Mouse (Mus musculus): ENCODE measurements at regions not wholly inside any gene's neighbourhood (a gene's known extent, or its start where the extent isn't known, plus 50 kb on each side); places are given as distances from the start of the nearest gene placed in this dataset.

GRCm38 (mm10) chr8:116452806-116453205 lies 52.0 kb upstream of the Dynlrb2 start:
- no peak for DNase-seq (ENCODE audit: low spot score)
- no peaks in the 10 kb centered on the region for H3K9me3 ChIP-seq (replicated peaks)
- 80% methylated on average over 3 of the region's 3 CpGs for WGBS
- no peak overlapping the region for H3K4me3 ChIP-seq
- no peaks in the 10 kb centered on the region for H3K27me3 ChIP-seq (ENCODE audit: low read depth, poor library complexity, severe bottlenecking)
- H3K4me1 ChIP-seq, result no peaks in the 10 kb centered on the region
- no peaks in the 10 kb centered on the region for H3K36me3 ChIP-seq
- no peak overlapping the region for H3K27ac ChIP-seq

GRCm38 (mm10) chr8:116451397-116451796 lies 53.4 kb upstream of the Dynlrb2 start:
- no peaks in the 10 kb centered on the region for H3K9me3 ChIP-seq (replicated peaks)
- no peaks in the 10 kb centered on the region for H3K4me1 ChIP-seq
- H3K27ac ChIP-seq, result no peak overlapping the region
- H3K27me3 ChIP-seq (ENCODE audit: low read depth, poor library complexity, severe bottlenecking), result no peaks in the 10 kb centered on the region
- H3K4me3 ChIP-seq, result no peak overlapping the region
- DNase-seq (ENCODE audit: low spot score), result no peak
- 91% methylated on average over 3 of the region's 3 CpGs for WGBS
- no peaks in the 10 kb centered on the region for H3K36me3 ChIP-seq

- H3K4me1 ChIP-seq, result no peaks in the 10 kb centered on the region
- DNase-seq (ENCODE audit: low spot score), result no peak
- 95% methylated on average over 2 of the region's 2 CpGs for WGBS
- no peak overlapping the region for H3K4me3 ChIP-seq
- no peaks in the 10 kb centered on the region for H3K9me3 ChIP-seq (replicated peaks)
- H3K27me3 ChIP-seq (ENCODE audit: low read depth, poor library complexity, severe bottlenecking), result no peaks in the 10 kb centered on the region
- no peak overlapping the region for H3K27ac ChIP-seq
- H3K36me3 ChIP-seq, result no peaks in the 10 kb centered on the region
Measured at GRCm38 (mm10) chr8:116447452-116447851, 57.3 kb upstream of the Dynlrb2 start.

GRCm38 (mm10) chr8:116442827-116443226 lies 61.9 kb upstream of the Dynlrb2 start:
- H3K9me3 ChIP-seq (replicated peaks), result no peaks in the 10 kb centered on the region
- no peak for DNase-seq (ENCODE audit: low spot score)
- H3K27ac ChIP-seq, result no peak overlapping the region
- WGBS, result 58% methylated on average over 2 of the region's 2 CpGs
- H3K4me1 ChIP-seq, result no peaks in the 10 kb centered on the region
- peaks cover 17% of the 10 kb centered on the region for H3K27me3 ChIP-seq (ENCODE audit: low read depth, poor library complexity, severe bottlenecking)
- no peaks in the 10 kb centered on the region for H3K36me3 ChIP-seq
- H3K4me3 ChIP-seq, result no peak overlapping the region

- no peak overlapping the region for H3K27ac ChIP-seq
- H3K4me1 ChIP-seq, result no peaks in the 10 kb centered on the region
- WGBS, result 20% methylated on average over 7 of the region's 7 CpGs
- no peak overlapping the region for H3K4me3 ChIP-seq
- H3K27me3 ChIP-seq (ENCODE audit: low read depth, poor library complexity, severe bottlenecking), result peaks cover 17% of the 10 kb centered on the region
- no peaks in the 10 kb centered on the region for H3K9me3 ChIP-seq (replicated peaks)
- DNase-seq (ENCODE audit: low spot score), result peak; percentile 87
- H3K36me3 ChIP-seq, result no peaks in the 10 kb centered on the region
Measured at GRCm38 (mm10) chr8:116438895-116439294, 65.9 kb upstream of the Dynlrb2 start.

GRCm38 (mm10) chr8:116435268-116435980 lies 69.3 kb upstream of the Dynlrb2 start:
- WGBS, result 59% methylated on average over 15 of the region's 15 CpGs
- H3K9me3 ChIP-seq (replicated peaks), result no peaks in the 10 kb centered on the region
- H3K36me3 ChIP-seq, result no peaks in the 10 kb centered on the region
- H3K27ac ChIP-seq, result no peak overlapping the region
- no peaks in the 10 kb centered on the region for H3K4me1 ChIP-seq
- H3K27me3 ChIP-seq (ENCODE audit: low read depth, poor library complexity, severe bottlenecking), result 0 out of 2 replicates have a peak, but pooled peaks cover under 1% of the 10 kb centered on the region
- H3K4me3 ChIP-seq, result no peak overlapping the region
- DNase-seq (ENCODE audit: low spot score), result no peak

- Histone ChIP-seq H3K9me3 (replicated peaks) (no peaks in the 10 kb centered on the region), H3K4me3 (no peak overlapping the region), H3K27ac (no peak overlapping the region), H3K36me3 (no peaks in the 10 kb centered on the region), H3K4me1 (no peaks in the 10 kb centered on the region), H3K27me3 (ENCODE audit: low read depth, poor library complexity, severe bottlenecking) (no peaks in the 10 kb centered on the region)
- 87% methylated on average over 5 of the region's 5 CpGs for WGBS
- no peak for DNase-seq (ENCODE audit: low spot score)
Measured at GRCm38 (mm10) chr8:116430051-116430450, 74.7 kb upstream of the Dynlrb2 start.

GRCm38 (mm10) chr8:116429649-116430048 lies 75.1 kb upstream of the Dynlrb2 start:
- WGBS, result 80% methylated on average over 6 of the region's 6 CpGs
- Histone ChIP-seq H3K4me1 (no peaks in the 10 kb centered on the region), H3K9me3 (replicated peaks) (no peaks in the 10 kb centered on the region), H3K27ac (no peak overlapping the region), H3K27me3 (ENCODE audit: low read depth, poor library complexity, severe bottlenecking) (no peaks in the 10 kb centered on the region), H3K4me3 (no peak overlapping the region), H3K36me3 (no peaks in the 10 kb centered on the region)
- no peak for DNase-seq (ENCODE audit: low spot score)

GRCm38 (mm10) chr8:116422826-116423225 lies 81.9 kb upstream of the Dynlrb2 start:
- H3K27ac ChIP-seq, result no peak overlapping the region
- H3K9me3 ChIP-seq (replicated peaks), result no peaks in the 10 kb centered on the region
- H3K4me3 ChIP-seq, result no peak overlapping the region
- H3K27me3 ChIP-seq (ENCODE audit: low read depth, poor library complexity, severe bottlenecking), result no peaks in the 10 kb centered on the region
- H3K4me1 ChIP-seq, result no peaks in the 10 kb centered on the region
- no peaks in the 10 kb centered on the region for H3K36me3 ChIP-seq
- DNase-seq (ENCODE audit: low spot score), result no peak
- 85% methylated on average over 6 of the region's 6 CpGs for WGBS

- Histone ChIP-seq H3K27me3 (ENCODE audit: low read depth, poor library complexity, severe bottlenecking) (0 out of 2 replicates have a peak, but pooled peaks cover 4% of the 10 kb centered on the region), H3K4me1 (peaks cover 7% of the 10 kb centered on the region; the same call in 1 of the 2 replicates), H3K9me3 (replicated peaks) (no peaks in the 10 kb centered on the region), H3K27ac (no peak overlapping the region), H3K4me3 (no peak overlapping the region), H3K36me3 (no peaks in the 10 kb centered on the region)
- 38% methylated on average over 12 of the region's 12 CpGs for WGBS
- DNase-seq (ENCODE audit: low spot score), result no peak
Measured at GRCm38 (mm10) chr8:116412703-116413102, 92.1 kb upstream of the Dynlrb2 start.

- no peaks in the 10 kb centered on the region for H3K36me3 ChIP-seq
- no peak overlapping the region for H3K27ac ChIP-seq
- no peaks in the 10 kb centered on the region for H3K9me3 ChIP-seq (replicated peaks)
- peaks cover 7% of the 10 kb centered on the region; the same call in 1 of the 2 replicates for H3K4me1 ChIP-seq
- 78% methylated on average over 5 of the region's 5 CpGs for WGBS
- no peak for DNase-seq (ENCODE audit: low spot score)
- 0 out of 2 replicates have a peak, but pooled peaks cover 4% of the 10 kb centered on the region for H3K27me3 ChIP-seq (ENCODE audit: low read depth, poor library complexity, severe bottlenecking)
- H3K4me3 ChIP-seq, result no peak overlapping the region
Measured at GRCm38 (mm10) chr8:116410041-116410440, 94.7 kb upstream of the Dynlrb2 start.

GRCm38 (mm10) chr8:116409011-116409410 lies 95.8 kb upstream of the Dynlrb2 start:
- peaks cover 7% of the 10 kb centered on the region; the same call in 1 of the 2 replicates for H3K4me1 ChIP-seq
- WGBS, result 92% methylated on average over 6 of the region's 6 CpGs
- H3K27ac ChIP-seq, result no peak overlapping the region
- 0 out of 2 replicates have a peak, but pooled peaks cover 4% of the 10 kb centered on the region for H3K27me3 ChIP-seq (ENCODE audit: low read depth, poor library complexity, severe bottlenecking)
- no peaks in the 10 kb centered on the region for H3K9me3 ChIP-seq (replicated peaks)
- no peaks in the 10 kb centered on the region for H3K36me3 ChIP-seq
- no peak overlapping the region for H3K4me3 ChIP-seq
- no peak for DNase-seq (ENCODE audit: low spot score)

- Histone ChIP-seq H3K27me3 (ENCODE audit: low read depth, poor library complexity, severe bottlenecking) (no peaks in the 10 kb centered on the region), H3K27ac (no peak overlapping the region), H3K36me3 (no peaks in the 10 kb centered on the region), H3K4me3 (no peak overlapping the region), H3K4me1 (no peaks in the 10 kb centered on the region), H3K9me3 (replicated peaks) (no peaks in the 10 kb centered on the region)
- DNase-seq (ENCODE audit: low spot score), result no peak
Measured at GRCm38 (mm10) chr8:116404571-116404970, 100.2 kb upstream of the Dynlrb2 start.

- 79% methylated on average over 5 of the region's 5 CpGs for WGBS
- no peak for DNase-seq (ENCODE audit: low spot score)
- no peaks in the 10 kb centered on the region for H3K27me3 ChIP-seq (ENCODE audit: low read depth, poor library complexity, severe bottlenecking)
Measured at GRCm38 (mm10) chr8:116403366-116403765, 101.4 kb upstream of the Dynlrb2 start.

More at GRCm38 (mm10) chr8:116403366-116403765, 101.4 kb upstream of the Dynlrb2 start:
- H3K36me3 ChIP-seq, result no peaks in the 10 kb centered on the region
- no peaks in the 10 kb centered on the region for H3K4me1 ChIP-seq
- no peak overlapping the region for H3K4me3 ChIP-seq
- H3K27ac ChIP-seq, result no peak overlapping the region
- H3K9me3 ChIP-seq (replicated peaks), result no peaks in the 10 kb centered on the region
